Mouse (Mus musculus) sigmoid colon, adult 10 weeks (tissue): ENCODE measurements around the gene Ttyh1. TPM values are rescaled to one million over a fixed set of nuclear protein-coding genes. Genes with fewer than 3 reads are reported as not detected.

Experiments used
- polyA plus RNA-seq: library from polyadenylated mRNA; stranded (reverse); fragments of 350-450 nt; fragmentation: Illumina TruSeq; extraction: RNeasy Lipid Tissue Mini Kit (QIAGEN cat#74804); gene quantifications from one replicate; pipeline ENCODE4 v1.2.3, GENCODE M21; 2014; ENCODE audit warnings: low read depth, low replicate concordance

Ttyh1 gene
- 5.6 TPM for polyA plus RNA-seq

GRCm38 (mm10) chr7:4119344-4119902, at the start of gene Ttyh1:
Ttyh1 (plus strand) TSS chr7:4119408.

DNA sequence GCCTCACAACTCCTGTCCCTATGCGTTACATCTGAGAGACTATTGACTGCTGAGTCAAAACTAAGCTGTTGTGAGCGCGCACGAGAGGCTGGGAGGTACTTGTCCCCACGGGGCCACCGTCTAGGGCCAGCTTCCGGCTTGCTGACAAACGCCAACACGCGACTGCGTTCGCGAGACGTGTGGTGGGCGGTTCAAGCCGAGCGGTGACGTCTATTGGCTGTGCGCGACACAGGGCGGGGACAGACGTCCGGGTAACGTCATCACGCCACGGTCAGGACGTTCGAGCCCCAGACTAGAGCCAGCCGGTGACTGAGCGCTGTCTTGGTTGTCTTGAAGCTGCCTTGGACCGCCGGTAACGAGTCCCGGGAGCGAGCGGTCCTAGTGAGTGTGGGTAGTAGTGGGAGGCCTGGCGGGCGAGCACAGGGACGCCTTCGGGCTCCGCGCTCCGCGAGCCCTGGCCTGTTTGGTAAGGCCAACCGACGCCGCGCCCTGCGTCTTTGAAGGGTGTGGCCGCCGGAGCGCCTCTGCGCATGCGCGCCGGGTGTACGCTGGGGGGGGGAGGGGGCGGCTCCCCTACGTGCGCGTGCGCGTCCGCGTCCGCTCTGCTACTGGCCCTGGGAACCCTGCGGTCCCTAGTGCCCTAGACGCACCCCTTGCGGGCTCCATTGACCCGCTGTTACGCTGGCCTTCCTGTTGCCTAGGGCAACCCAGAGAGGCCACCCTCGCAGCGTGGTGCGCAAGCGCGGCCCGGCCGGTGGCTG, 17.7 kb downstream of the Ttyh1 start, which contains the start of gene Leng8:
Gene Leng8, plus strand, starts transcription at position 269 of the 761 bp plus-strand sequence.

GRCm38 (mm10) chr7:4150059-4150541, 30.9 kb downstream of the Ttyh1 start, which contains the start of gene Leng9:
Leng9 (minus strand) TSS chr7:4150374.

DNA sequence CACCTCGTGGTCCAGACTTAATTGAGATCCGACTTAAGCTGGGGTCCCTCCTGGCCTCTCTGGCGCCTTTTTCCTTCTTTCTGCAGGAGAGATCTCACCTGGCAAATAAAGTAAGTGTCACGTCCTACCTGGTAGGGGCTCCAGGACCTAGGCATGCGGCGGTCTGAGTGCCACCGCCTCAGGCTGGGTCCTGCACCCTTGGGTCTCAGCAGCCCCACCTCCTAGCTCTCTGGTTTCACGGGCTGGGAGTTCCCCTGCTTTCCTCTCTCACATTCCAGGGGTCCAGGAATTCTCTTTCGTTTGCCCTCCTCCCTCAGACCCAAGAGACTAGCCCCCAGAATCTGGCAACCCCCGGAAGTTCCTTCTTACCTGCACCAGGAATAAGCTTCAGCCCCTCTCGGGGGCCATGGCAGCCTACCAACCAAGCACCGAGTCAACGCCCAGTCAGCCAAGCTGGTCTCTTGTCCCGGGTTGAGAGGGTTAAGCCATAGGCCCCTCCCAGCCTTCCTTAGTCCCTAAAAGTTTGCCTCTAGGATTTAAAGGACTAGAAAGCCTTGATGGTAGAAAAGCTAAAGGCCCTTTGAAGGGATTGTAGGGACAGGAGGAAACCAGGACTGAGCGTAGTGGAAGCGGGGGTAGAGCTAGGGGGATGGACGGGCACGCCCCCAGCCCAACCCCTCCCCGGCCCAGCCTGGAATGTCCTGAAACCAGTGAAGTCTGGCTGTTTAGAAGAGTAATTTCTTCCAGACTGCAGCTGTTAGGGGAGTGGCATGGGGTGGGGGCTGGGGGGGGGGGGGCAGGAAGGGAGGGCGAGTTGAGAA, 45.1 kb downstream of the Ttyh1 start, which contains the start of gene Cdc42ep5:
Gene Cdc42ep5, minus strand, starts transcription at position 771 of the 821 bp plus-strand sequence.

Other genes with a start within 250 kb of the Ttyh1 start
- gene Gm14548, start 221.3 kb upstream of the Ttyh1 start, polyA plus RNA-seq, result 0.28 TPM
- gene Lilra6, start 203.9 kb upstream of the Ttyh1 start, polyA plus RNA-seq, result 0.50 TPM
- 10.2 TPM for gene Lair1, start 56.2 kb upstream of the Ttyh1 start, polyA plus RNA-seq
- gene Leng8, start 17.6 kb downstream of the Ttyh1 start, polyA plus RNA-seq, result 48.4 TPM
- gene Leng9, start 31.0 kb downstream of the Ttyh1 start, polyA plus RNA-seq, result 4.1 TPM
- gene Cdc42ep5, start 45.5 kb downstream of the Ttyh1 start, polyA plus RNA-seq, result 4.9 TPM
- gene Lilra5, start 118.3 kb downstream of the Ttyh1 start, polyA plus RNA-seq, result 2.7 TPM
- gene Ncr1, start 218.3 kb downstream of the Ttyh1 start, polyA plus RNA-seq, result 0.69 TPM